Mouse (Mus musculus): Measurements from ENCODE around the gene Polr3b. TPM values are rescaled to one million over a fixed set of nuclear protein-coding genes. Genes with fewer than 3 reads are reported as not detected.

Gene Polr3b
- polyA plus RNA-seq (2014; fragmentation: Illumina TruSeq; extraction: RNeasy Lipid Tissue Mini Kit (QIAGEN cat#74804); ENCODE audit: insufficient read depth, low read depth, low replicate concordance) = 7.0 TPM

GRCm38 (mm10) chr10:84621826-84622790 lies at the start of gene Polr3b:
Gene Polr3b, plus strand, starts transcription at chr10:84622292.

GRCm38 (mm10) chr10:84576395-84577070 lies 45.6 kb upstream of the Polr3b start, which contains the start of gene Tcp11l2:
Gene Tcp11l2, plus strand, starts transcription at chr10:84576626.

GRCm38 (mm10) chr10:84755786-84756203 lies 133.7 kb downstream of the Polr3b start, which contains the start of gene Rfx4:
Gene Rfx4, plus strand, starts transcription at chr10:84756062.

Other genes starting within 250 kb of the Polr3b start
- 6.1 TPM for gene Nuak1, start 181.7 kb upstream of the Polr3b start, polyA plus RNA-seq (2014; fragmentation: Illumina TruSeq; extraction: RNeasy Lipid Tissue Mini Kit (QIAGEN cat#74804); ENCODE audit: insufficient read depth, low read depth, low replicate concordance)
- gene Ckap4, start 88.2 kb upstream of the Polr3b start, polyA plus RNA-seq (2014; fragmentation: Illumina TruSeq; extraction: RNeasy Lipid Tissue Mini Kit (QIAGEN cat#74804); ENCODE audit: insufficient read depth, low read depth, low replicate concordance) = 19.8 TPM
- 34.1 TPM for gene Tcp11l2, start 45.7 kb upstream of the Polr3b start, polyA plus RNA-seq (2014; fragmentation: Illumina TruSeq; extraction: RNeasy Lipid Tissue Mini Kit (QIAGEN cat#74804); ENCODE audit: insufficient read depth, low read depth, low replicate concordance)
- not detected for gene Rfx4, start 133.8 kb downstream of the Polr3b start, polyA plus RNA-seq (2014; fragmentation: Illumina TruSeq; extraction: RNeasy Lipid Tissue Mini Kit (QIAGEN cat#74804); ENCODE audit: insufficient read depth, low read depth, low replicate concordance)

Data from lung, adult 10 weeks (tissue).